In the genomic region with DNA sequence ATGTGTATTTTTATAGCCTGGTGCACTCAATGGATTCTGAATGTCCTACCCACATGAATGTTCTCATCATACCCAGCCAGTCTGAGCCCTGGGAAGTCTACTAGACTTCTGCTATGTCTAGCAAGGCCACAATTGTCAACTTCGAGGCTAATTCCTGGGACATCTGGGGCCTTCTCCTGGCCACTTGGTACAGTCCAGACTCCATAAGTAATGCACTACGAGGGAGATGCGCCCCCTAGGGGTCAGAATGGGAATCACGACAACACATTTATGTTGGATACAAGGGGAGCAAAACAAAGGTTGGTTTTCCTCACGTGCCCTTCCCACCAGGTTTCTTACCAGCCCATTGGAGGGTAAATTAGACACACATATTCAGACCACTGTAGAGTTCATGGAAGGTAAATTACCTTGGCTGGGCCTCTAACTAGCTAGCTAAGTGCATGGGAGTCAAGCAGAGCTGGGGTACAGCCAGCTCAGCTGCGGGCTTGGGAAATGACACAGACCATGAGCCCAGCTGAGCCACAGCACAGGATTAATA, we compare ENCODE assay signal across 9 mouse cellular contexts. TPM values are rescaled to one million over a fixed set of nuclear protein-coding genes. Genes with fewer than 3 reads are reported as not detected.
DNase-seq lines count a peak whose midpoint lies in the region.
"Had no signal": no experiment of that assay in that cellular context is flagged by ENCODE, and none has a peak within 500 bp of the region (broad histone marks: within the 10 kb centered on the region; RNA-seq: fewer than 3 reads in every experiment).

No protein-coding gene starts in this region.

- DNase-seq in cerebellum, adult 11 months: peak; percentile 51
- no peak for DNase-seq in cerebellum, adult 11-12 months
- DNase-seq in left cerebral cortex, postnatal 14 days (ENCODE audit: low spot score in 2 of 2): peak; percentile 49
- DNase-seq in left cerebral cortex, adult 11 months (ENCODE audit: low spot score): no peak
- DNase-seq in T-cell, adult 2 months (ENCODE audit: low spot score): peak; percentile 29
- DNase-seq in embryo, embryonic 10.5 days (ENCODE audit: low spot score): peak; percentile 84
- peak; percentile 69 for DNase-seq in lung, postnatal 10 days
- DNase-seq in thymus, postnatal 36 days: peak; percentile 29 to 38

- intact Hi-C loops in left cerebral cortex, postnatal 14 days (cut with DNase I): no loop called here

RNA-seq across cellular contexts. Expression of a gene that starts 14.0 kb away (rescaled TPM):
- total RNA-seq in left cerebral cortex, postnatal 14 days (2021): 10 to 100 TPM; 42.1 to 43.5 TPM
- total RNA-seq: neutrophil, adult 5-6 weeks had no signal

RNA-seq across cellular contexts. Expression of a gene that starts 43.6 kb away (rescaled TPM):
- total RNA-seq in left cerebral cortex, postnatal 14 days (2021): 10 to 100 TPM; 24.3 to 29.6 TPM

Comparison
In these comparisons a context has a peak if more than half of its experiments do, and no peak if none do; other contexts are left out.
1. DNase-seq: peak in cerebellum, adult 11 months (single experiment), left cerebral cortex, postnatal 14 days (2 of 2), T-cell, adult 2 months (single experiment), embryo, embryonic 10.5 days (single experiment), lung, postnatal 10 days (single experiment) and thymus, postnatal 36 days (2 of 2); none in cerebellum, adult 11-12 months (single experiment) and left cerebral cortex, adult 11 months (single experiment).